Mouse (Mus musculus) lung, adult 2 months (tissue): ENCODE data around the gene Pld3. TPM values are rescaled to one million over a fixed set of nuclear protein-coding genes. Genes with fewer than 3 reads are reported as not detected.

Experiments used
- DNase-seq: peaks from one replicate; pipeline ENCODE4 v3.0.0; 2022
- H3K4me1 ChIP-seq: fragments of 200-500 bp; 2 replicates; pipeline ENCODE4 v1.6.1; 2011; ENCODE audit warnings: low read length; ENCODE audit not compliant: control insufficient read depth, insufficient read depth
- H3K4me3 ChIP-seq: fragments of 200-500 bp; replicated peaks from 2 replicates; pipeline ENCODE3; 2011; ENCODE audit warnings: low read depth, mild to moderate bottlenecking, control low read depth, low read length; ENCODE audit errors: extremely low read depth
- CTCF ChIP-seq: fragments of 200-500 bp; IDR thresholded peaks from 2 replicates; pipeline ENCODE4 v1.5.1; 2011; ENCODE audit warnings: mild to moderate bottlenecking, low read length, control low read depth; ENCODE audit not compliant: insufficient read depth
- POLR2A ChIP-seq: fragments of 200-500 bp; IDR thresholded peaks from 2 replicates; pipeline ENCODE4 v1.6.1; 2011; ENCODE audit warnings: low read depth, mild to moderate bottlenecking, control low read depth, low read length, borderline replicate concordance; ENCODE audit errors: extremely low read depth
- WGBS: fragments of 180-500 bp; shearing (Covaris S2); methylation state at CpG from one replicate; pipeline ENCODE4 v1.1.7; 2018; 5-methylcytosine and 5-hydroxymethylcytosine counted together
- polyA plus RNA-seq: library from polyadenylated mRNA; depleted of rRNA; stranded (reverse); fragments of >200 nt; gene quantifications from 2 replicates; pipeline ENCODE4 v1.2.3, GENCODE M21; 2012

The Pld3 gene
- polyA plus RNA-seq, 1 experiment: 180 TPM

DNA sequence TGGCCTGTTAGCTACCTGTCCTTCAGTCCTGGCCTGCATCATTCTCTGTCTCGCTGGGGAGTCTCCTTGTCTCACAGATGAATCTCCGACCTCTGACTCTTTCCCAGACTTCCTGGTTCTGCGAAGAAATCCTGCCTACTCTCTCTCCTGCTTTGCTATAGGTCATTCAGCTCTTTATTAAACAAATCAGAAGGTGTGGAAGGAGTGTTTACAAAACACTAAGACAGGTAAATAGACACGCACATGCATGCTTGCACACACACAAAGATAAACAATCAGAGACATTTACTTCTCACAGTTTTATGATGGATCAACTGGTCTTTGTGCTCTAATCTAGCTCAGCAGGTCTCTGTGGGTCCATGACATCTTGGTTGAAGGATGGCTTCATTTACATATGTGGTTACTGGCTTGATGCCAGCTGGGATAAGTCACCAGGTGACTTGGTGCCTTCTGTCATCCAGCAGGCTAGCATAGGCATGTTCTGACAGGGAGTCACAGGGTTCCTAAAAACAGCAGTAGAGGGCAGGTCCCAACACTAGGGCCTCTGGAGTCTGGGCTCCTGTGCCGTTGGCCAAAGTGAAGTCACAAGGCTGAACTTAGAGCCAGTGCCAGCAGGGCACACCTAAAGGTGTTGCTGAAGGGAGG lies 16.7 kb upstream of the Pld3 start:
- WGBS: 82% methylated on average over 5 of the region's 5 CpGs
- no peak for DNase-seq
- no peak for TF ChIP-seq CTCF
- TF ChIP-seq POLR2A: no peak
- no peaks in the 10 kb centered on the region for H3K4me1 ChIP-seq
- no peak overlapping the region for H3K4me3 ChIP-seq

DNA sequence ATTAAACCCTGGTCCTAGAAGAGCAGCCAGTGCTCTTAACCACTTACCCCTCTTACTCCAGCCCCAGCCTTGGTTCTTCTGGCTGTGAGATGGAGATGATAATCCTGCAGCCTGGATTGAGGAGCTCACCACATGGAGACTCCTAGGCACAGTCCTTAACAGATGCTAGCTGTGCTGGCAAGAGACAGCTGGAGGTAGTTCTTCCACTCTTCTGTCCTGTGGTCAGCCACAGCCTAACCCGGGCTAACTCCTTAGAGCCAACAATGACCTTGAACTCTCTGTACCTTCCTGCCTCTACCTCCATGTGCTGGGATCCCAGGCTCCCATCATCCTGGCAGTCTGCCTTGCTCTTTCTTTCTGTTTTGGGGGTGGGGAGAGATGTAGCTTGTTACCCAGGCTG lies 8.0 kb upstream of the Pld3 start:
- Histone ChIP-seq H3K4me1 (no peaks in the 10 kb centered on the region), H3K4me3 (no peak overlapping the region)
- 63% methylated on average over 1 of the region's 1 CpGs for WGBS
- no peak for DNase-seq
- TF ChIP-seq POLR2A (no peak), CTCF (no peak)

DNA sequence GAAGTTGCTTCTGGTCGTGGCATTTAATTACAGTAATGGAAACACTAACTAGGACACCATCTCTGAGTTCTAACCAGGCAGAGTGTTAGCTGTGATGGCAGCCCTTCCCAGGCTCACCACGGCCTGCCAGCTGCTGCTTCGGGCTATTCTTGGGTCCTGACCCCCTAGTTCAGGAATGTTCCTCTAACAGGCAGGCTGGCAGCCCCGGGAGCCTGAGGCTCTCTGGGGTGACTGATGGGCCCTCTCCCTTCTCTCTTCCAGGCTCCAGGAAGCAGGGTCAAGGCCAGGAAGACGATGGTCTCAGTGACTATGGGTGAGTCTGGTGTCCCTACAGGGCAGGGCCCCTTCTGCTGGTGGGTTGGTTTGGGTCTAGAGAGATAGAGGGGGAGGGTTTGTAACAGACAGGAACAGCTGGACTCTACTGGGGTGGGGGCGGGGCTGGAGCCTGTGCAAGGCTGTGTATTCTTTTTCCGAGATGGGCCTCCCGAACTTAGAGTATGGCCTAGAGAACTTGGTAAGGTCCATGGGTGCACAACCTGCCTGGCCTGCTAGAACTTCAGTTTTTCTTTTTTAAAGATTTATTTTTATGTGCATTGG lies 7.4 kb upstream of the Pld3 start:
- H3K4me1 ChIP-seq: no peaks in the 10 kb centered on the region
- no peak overlapping the region for H3K4me3 ChIP-seq
- WGBS: 48% methylated on average over 8 of the region's 8 CpGs
- TF ChIP-seq POLR2A (no peak), CTCF (no peak)
- no peak for DNase-seq

DNA sequence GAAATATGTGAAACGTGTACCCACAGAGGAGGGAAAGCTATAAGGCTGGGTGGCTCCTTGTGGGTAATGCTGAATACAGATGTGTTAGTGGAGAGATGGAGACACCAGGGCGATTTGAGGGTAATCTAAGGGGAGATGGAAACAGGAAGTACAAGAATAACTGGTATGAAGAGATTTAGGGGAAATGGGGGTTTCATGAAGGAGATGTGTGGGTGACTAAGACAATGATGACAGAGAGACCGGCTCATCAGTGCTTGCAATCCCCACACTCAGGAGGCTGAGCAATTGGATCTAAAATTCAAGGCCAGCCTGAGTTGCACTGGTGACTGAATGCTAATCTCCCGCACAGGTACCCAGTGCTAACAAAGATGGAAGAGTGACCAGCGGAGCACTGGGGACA lies 948 bp downstream of the Pld3 start:
- no peak for DNase-seq
- Histone ChIP-seq H3K4me3 (no peak overlapping the region), H3K4me1 (no peaks in the 10 kb centered on the region; the same call in 1 of the 2 replicates)
- TF ChIP-seq POLR2A: no peak
- TF ChIP-seq CTCF: no peak
- WGBS: 45% methylated on average over 5 of the region's 5 CpGs

DNA sequence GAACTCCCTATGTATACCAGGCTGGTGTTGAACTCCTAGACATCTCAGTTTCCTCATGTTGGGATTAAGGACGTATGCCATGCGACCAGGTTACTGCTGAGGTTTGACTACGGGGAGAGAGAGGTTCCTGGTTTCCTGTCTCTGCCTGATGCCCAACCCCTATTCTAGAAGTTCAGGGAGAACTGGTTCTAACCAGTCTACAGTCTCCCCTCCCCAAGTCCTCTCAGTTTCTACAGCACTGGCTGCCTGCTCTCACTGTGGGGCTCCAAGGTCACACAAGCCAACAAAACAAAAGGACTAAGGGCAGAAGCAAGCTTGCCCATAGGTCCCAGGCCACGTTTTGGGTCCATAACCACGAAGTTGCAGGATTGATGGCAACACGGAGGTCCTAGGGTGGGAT lies 3.4 kb downstream of the Pld3 start:
- TF ChIP-seq CTCF (no peak), POLR2A (no peak)
- Histone ChIP-seq H3K4me1 (no peaks in the 10 kb centered on the region; the same call in 1 of the 2 replicates), H3K4me3 (no peak overlapping the region)
- DNase-seq: no peak
- 65% methylated on average over 6 of the region's 6 CpGs for WGBS

DNA sequence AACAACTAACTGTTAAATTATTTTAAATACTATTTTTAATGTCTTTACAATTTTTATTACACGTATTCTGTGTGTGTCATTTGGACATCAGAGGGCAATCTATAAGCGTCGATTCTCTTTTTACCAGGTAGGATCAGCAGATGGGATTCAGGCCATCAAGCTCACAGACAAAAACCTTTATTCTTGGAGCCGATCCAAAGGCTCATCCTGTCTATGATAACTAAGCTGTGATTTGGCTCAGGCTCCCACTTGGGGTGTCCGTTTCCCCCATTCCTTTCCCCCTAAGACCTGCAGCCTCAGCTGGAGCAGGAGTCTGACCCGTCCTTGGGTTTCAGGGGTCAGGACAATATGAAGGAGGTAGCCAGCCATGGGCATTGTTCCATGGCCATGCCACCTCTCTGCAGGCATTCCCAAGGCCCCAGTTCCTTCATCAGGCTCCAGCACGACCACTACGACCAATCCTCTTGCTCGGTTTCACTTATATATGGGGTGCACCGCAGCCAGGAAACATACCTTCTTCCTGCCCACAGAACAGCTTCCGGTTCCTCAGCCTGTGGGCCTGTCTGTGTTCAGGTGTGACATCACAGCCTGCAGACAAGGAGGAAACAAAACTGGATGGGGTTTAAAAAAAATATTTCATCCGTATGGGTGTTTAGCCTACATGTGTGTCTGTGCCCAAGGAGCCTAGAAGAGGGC lies 8.2 kb downstream of the Pld3 start:
- Histone ChIP-seq H3K4me3 (no peak overlapping the region), H3K4me1 (no peaks in the 10 kb centered on the region)
- 49% methylated on average over 12 of the region's 12 CpGs for WGBS
- no peak for DNase-seq
- no peak for TF ChIP-seq POLR2A
- TF ChIP-seq CTCF: no peak

DNA sequence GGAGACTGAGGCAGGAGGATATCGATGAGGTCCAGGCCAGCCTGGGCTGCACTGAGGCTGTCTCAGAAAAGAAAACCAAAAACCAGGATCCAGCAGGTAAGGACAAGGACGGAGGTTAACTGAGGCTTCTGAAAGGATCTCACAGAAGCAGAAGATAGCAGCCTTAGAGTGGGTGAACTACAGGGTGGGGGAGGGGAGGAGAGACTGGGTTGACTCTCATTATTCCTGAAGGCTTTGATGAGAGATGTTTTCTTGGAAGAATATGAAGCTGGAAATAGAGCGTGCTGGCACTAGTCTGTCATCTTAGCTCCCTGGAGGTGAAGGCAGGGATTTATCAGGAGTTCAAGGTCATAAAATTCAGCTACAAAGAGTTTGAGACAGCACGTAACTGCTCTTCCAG lies 9.2 kb downstream of the Pld3 start:
- no peaks in the 10 kb centered on the region for H3K4me1 ChIP-seq
- no peak for TF ChIP-seq CTCF
- TF ChIP-seq POLR2A: no peak
- 96% methylated on average over 4 of the region's 4 CpGs for WGBS
- H3K4me3 ChIP-seq: no peak overlapping the region
- DNase-seq: no peak

DNA sequence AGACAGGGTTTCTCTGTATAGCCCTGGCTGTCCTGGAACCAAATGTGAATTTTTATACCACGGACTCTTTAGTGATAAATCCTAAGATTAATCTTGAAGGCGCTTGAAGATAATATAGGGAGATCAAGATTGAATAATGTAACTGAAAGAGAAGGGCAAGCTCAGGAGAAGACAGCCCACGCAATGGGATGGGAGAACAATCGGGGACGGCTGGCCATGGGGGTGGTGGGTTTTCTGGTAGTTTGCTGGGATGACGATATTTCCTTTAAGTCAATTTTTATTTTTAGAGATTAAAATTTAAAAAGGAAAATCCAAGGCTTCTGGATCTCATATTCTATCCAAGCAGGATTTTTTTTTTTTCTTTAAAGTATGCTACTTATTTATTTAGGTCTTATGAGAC lies 10.0 kb downstream of the Pld3 start:
- DNase-seq: no peak
- Histone ChIP-seq H3K4me1 (no peaks in the 10 kb centered on the region), H3K4me3 (no peak overlapping the region)
- WGBS: 32% methylated on average over 6 of the region's 6 CpGs
- TF ChIP-seq POLR2A: no peak
- TF ChIP-seq CTCF: no peak

DNA sequence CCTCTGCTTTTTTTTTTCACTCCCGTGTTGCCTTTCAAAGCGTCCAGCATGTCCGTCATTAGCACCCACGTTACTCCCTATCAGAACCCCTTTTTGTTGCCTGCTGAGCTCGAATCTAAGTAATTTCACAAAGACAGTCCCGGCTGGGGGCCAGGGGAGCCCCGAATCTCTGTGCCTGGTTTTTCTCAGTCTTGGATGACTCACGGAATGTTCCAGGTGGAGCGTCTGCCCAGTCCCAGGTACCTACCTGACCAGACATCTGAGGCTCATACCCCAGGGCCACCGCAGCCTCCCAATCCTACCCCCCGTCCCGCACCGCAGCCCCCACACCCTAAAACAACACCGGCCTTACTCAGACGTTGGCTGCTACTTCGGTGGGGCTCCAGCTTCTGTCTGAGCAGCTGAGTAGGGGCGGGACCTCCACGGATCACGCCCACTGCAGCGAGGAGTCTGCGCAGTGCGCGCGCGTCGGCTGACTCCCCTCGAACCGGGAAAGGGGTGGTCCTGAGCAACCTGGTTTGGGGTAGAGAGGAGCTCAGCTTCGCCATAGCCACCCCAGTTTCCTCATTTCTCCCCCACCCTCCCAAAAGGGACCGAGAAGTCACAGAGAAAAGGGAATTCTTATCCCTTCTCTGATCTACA lies 10.5 kb downstream of the Pld3 start:
- peak; percentile 83 for DNase-seq
- WGBS: 1% methylated on average over 30 of the region's 30 CpGs
- TF ChIP-seq CTCF (no peak), POLR2A (peak; percentile 44; the same call in 1 of the 2 replicates)
- Histone ChIP-seq H3K4me1 (no peaks in the 10 kb centered on the region), H3K4me3 (peak overlapping the region; percentile 69)
